Mouse (Mus musculus): Measurements from ENCODE around the gene Plch1. TPM values are rescaled to one million over a fixed set of nuclear protein-coding genes. Genes with fewer than 3 reads are reported as not detected.

The Plch1 gene
- 5.7 and 8.3 TPM in 2 replicates for polyA plus RNA-seq (2015; fragmentation: Nextera tagmentation; extraction: Ambion mirVana)

DNA sequence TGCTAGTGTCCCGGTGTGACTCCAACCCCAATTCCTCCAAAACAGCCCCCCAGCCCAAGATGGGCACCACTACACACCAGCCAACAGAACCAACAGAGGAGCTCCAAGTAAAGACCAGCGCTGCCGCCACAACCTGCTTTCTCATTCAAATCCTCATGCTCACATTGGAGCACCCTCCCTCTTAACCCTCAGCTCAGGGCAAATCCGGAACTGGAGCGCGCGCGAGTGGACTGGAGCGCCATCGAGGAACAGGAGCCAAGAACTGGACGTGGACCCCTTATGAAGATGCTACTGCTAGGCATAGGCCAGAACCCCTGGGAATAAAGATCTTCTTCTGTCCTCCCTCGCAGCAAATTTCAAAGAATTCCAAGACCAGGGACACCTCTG lies at the start of gene Plch1:
TSS of gene Plch1 (minus strand) at position 164 of the 387 bp plus-strand sequence.
- H3K27me3 ChIP-seq (replicated peaks): no peaks in the 10 kb centered on the region
- no peaks in the 10 kb centered on the region for H3K36me3 ChIP-seq
- peak within 1 kb of the TSS; percentile 52 for H3K9ac ChIP-seq
- WGBS: under 1% methylated on average over 12 of the region's 12 CpGs
- H3K4me1 ChIP-seq: no peaks in the 10 kb centered on the region
- peak; percentile 75 for ATAC-seq (ENCODE audit: insufficient read depth, low FRiP score, low read depth)
- H3K9me3 ChIP-seq: no peaks in the 10 kb centered on the region
- H3K4me3 ChIP-seq (replicated peaks): peak within 1 kb of the TSS; percentile 53
- H3K27ac ChIP-seq: peak within 1 kb of the TSS; percentile 60
- H3K4me2 ChIP-seq: peak within 1 kb of the TSS; percentile 91

GRCm38 (mm10) chr3:63941204-63941850 lies 42.1 kb upstream of the Plch1 start:
- H3K9ac ChIP-seq: no peak overlapping the region
- no peaks in the 10 kb centered on the region for H3K4me1 ChIP-seq
- no peaks in the 10 kb centered on the region for H3K27me3 ChIP-seq (replicated peaks)
- H3K27ac ChIP-seq: no peak overlapping the region
- no peak for ATAC-seq (ENCODE audit: insufficient read depth, low FRiP score, low read depth)
- H3K4me2 ChIP-seq: no peak overlapping the region
- 73% methylated on average over 2 of the region's 2 CpGs for WGBS
- H3K9me3 ChIP-seq: no peaks in the 10 kb centered on the region
- 0 out of 2 replicates have a peak, but pooled peaks cover 4% of the 10 kb centered on the region for H3K36me3 ChIP-seq
- H3K4me3 ChIP-seq (replicated peaks): no peak overlapping the region

DNA sequence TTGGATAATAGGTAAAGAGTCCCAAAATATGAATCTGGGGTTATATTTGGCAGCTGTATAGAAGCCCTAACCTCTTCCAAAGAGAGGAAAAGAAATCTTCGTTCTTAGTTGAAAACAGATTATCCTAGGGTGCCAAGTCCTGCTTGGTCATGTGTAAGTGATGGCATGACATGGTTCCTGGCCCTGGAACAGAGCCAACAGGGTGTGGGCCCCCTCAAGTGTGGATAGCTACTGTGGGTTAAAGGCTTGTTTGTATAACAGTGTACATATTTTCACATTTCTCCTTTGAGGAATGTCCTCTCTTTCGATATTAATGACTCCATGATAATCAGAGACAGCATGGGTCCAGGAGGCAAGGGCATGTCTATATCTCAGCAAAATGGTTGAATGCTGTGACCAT lies 39.7 kb upstream of the Plch1 start:
- no peaks in the 10 kb centered on the region for H3K27me3 ChIP-seq (replicated peaks)
- H3K36me3 ChIP-seq: no peaks in the 10 kb centered on the region
- H3K4me3 ChIP-seq (replicated peaks): no peak overlapping the region
- 75% methylated on average over 2 of the region's 2 CpGs for WGBS
- no peak overlapping the region for H3K27ac ChIP-seq
- no peaks in the 10 kb centered on the region for H3K9me3 ChIP-seq
- H3K4me2 ChIP-seq: no peak overlapping the region
- no peaks in the 10 kb centered on the region for H3K4me1 ChIP-seq
- no peak overlapping the region for H3K9ac ChIP-seq
- no peak for ATAC-seq (ENCODE audit: insufficient read depth, low FRiP score, low read depth)

DNA sequence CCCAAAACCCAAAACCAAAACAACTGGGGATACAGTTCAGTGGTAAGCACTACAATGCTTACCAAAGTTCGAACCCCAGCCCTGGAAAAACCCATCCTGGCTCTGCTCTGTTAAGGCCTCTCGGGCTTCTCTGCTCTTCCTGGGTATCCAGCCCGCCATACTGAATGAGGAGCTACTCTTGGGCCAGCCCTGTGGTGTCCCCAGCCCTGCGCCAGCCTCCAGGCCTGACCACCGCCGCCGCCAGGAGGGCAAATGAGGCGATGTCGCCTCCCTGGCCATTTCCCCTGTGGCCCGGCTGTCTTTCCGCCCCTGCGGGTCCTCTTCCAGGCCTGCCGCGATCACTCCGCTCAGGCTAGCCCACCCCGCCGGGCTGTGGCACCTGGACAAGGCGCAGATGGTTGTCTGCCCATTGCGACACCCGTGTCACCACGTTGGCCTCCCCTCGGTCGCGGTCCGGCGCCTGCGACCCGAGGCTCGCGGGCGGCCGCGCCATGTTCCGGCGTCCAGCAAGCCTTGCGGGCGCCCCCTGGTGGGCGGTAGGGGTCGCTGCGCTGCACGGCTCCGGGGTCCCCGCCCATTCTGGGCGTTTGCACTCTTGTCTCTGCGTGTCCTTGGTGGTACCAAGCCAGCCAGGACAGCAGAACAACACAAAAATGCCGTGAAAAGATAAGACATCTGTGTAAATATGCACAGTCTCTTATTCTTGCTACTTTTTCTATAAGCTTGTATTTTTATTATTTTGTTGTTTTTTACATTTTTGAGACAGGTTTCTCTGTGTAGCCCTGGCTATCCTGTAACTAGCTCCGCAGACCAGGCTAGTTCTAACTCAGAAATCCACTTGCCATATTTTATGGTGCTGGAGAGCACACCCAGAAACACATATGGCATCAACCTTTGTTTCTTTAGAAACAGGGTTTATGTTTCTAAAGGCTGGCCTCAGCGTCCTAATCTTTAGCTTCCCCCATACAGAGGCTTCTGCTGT lies 29.9 kb upstream of the Plch1 start, which contains the start of gene E130311K13Rik:
TSS of gene E130311K13Rik (minus strand) at position 595 of the 982 bp plus-strand sequence.
- no peaks in the 10 kb centered on the region for H3K36me3 ChIP-seq
- peak within 1 kb of the TSS; percentile 33; the same call in 1 of the 2 replicates for H3K27ac ChIP-seq
- 5% methylated on average over 48 of the region's 48 CpGs for WGBS
- peak within 1 kb of the TSS; percentile 73 for H3K9ac ChIP-seq
- peak; percentile 93 for ATAC-seq (ENCODE audit: insufficient read depth, low FRiP score, low read depth)
- H3K9me3 ChIP-seq: no peaks in the 10 kb centered on the region
- H3K27me3 ChIP-seq (replicated peaks): no peaks in the 10 kb centered on the region
- H3K4me3 ChIP-seq (replicated peaks): peak within 1 kb of the TSS; percentile 67
- H3K4me1 ChIP-seq: no peaks in the 10 kb centered on the region
- peak within 1 kb of the TSS; percentile 74 for H3K4me2 ChIP-seq

DNA sequence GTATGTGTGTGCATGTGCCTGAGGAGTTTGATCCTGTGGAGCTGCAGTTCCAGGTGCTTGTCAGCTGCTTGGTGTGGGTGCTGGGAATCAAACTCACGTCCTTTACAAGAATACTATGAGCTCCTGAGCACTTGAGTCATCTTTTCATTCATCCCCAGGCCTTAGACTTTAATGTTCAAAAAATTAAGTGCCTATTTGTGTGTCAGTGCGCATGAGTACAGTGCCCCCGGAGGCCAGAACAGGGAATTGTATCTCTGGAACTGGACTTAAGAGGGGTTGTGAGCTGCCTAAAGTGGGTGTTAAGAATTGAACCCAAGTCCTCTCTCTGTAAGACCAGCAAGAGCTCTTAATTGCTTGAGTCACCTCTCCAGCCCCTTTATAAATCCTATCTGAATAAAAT lies 20.4 kb upstream of the Plch1 start:
- H3K9ac ChIP-seq: no peak overlapping the region
- H3K4me3 ChIP-seq (replicated peaks): no peak overlapping the region
- ATAC-seq (ENCODE audit: insufficient read depth, low FRiP score, low read depth): no peak
- no peaks in the 10 kb centered on the region for H3K9me3 ChIP-seq
- no peak overlapping the region for H3K4me2 ChIP-seq
- H3K27ac ChIP-seq: no peak overlapping the region
- H3K36me3 ChIP-seq: peaks cover 6% of the 10 kb centered on the region; the same call in 1 of the 2 replicates
- H3K4me1 ChIP-seq: no peaks in the 10 kb centered on the region
- no peaks in the 10 kb centered on the region for H3K27me3 ChIP-seq (replicated peaks)
- 71% methylated on average over 3 of the region's 3 CpGs for WGBS

- ATAC-seq (ENCODE audit: insufficient read depth, low FRiP score, low read depth): no peak
- Histone ChIP-seq H3K36me3 (no peaks in the 10 kb centered on the region), H3K9me3 (no peaks in the 10 kb centered on the region), H3K9ac (no peak overlapping the region), H3K4me2 (no peak overlapping the region), H3K27ac (no peak overlapping the region), H3K4me1 (peaks cover 1% of the 10 kb centered on the region; the same call in 1 of the 2 replicates), H3K27me3 (replicated peaks) (no peaks in the 10 kb centered on the region), H3K4me3 (replicated peaks) (no peak overlapping the region)
- WGBS: 53% methylated on average over 4 of the region's 4 CpGs
These were observed 11.0 kb upstream of the Plch1 start for GRCm38 (mm10) chr3:63910301-63910700.

- peaks cover 3% of the 10 kb centered on the region; the same call in 1 of the 2 replicates for H3K4me1 ChIP-seq
- no peak overlapping the region for H3K9ac ChIP-seq
- no peaks in the 10 kb centered on the region for H3K9me3 ChIP-seq
- H3K27ac ChIP-seq: no peak overlapping the region
- 3% methylated on average over 18 of the region's 18 CpGs for WGBS
- peak overlapping the region; percentile 58 for H3K4me2 ChIP-seq
- ATAC-seq (ENCODE audit: insufficient read depth, low FRiP score, low read depth): no peak
- H3K27me3 ChIP-seq (replicated peaks): no peaks in the 10 kb centered on the region
- H3K4me3 ChIP-seq (replicated peaks): peak overlapping the region; percentile 33
- no peaks in the 10 kb centered on the region for H3K36me3 ChIP-seq
These were observed 6.0 kb upstream of the Plch1 start for GRCm38 (mm10) chr3:63905241-63905640.

GRCm38 (mm10) chr3:63904157-63904556 lies 4.9 kb upstream of the Plch1 start:
- no peak for ATAC-seq (ENCODE audit: insufficient read depth, low FRiP score, low read depth)
- H3K36me3 ChIP-seq: no peaks in the 10 kb centered on the region
- no peak overlapping the region for H3K9ac ChIP-seq
- H3K9me3 ChIP-seq: no peaks in the 10 kb centered on the region
- no peak overlapping the region for H3K27ac ChIP-seq
- H3K4me2 ChIP-seq: no peak overlapping the region
- WGBS: 72% methylated on average over 2 of the region's 2 CpGs
- H3K27me3 ChIP-seq (replicated peaks): no peaks in the 10 kb centered on the region
- no peak overlapping the region for H3K4me3 ChIP-seq (replicated peaks)
- H3K4me1 ChIP-seq: peaks cover 3% of the 10 kb centered on the region; the same call in 1 of the 2 replicates

GRCm38 (mm10) chr3:63900021-63900571 lies 824 bp upstream of the Plch1 start:
- H3K36me3 ChIP-seq: no peaks in the 10 kb centered on the region
- no peak for ATAC-seq (ENCODE audit: insufficient read depth, low FRiP score, low read depth)
- H3K4me2 ChIP-seq: peak overlapping the region; percentile 91
- H3K4me1 ChIP-seq: no peaks in the 10 kb centered on the region; the same call in 1 of the 2 replicates
- no peak overlapping the region for H3K9ac ChIP-seq
- no peak overlapping the region for H3K27ac ChIP-seq
- peak overlapping the region; percentile 53 for H3K4me3 ChIP-seq (replicated peaks)
- no peaks in the 10 kb centered on the region for H3K27me3 ChIP-seq (replicated peaks)
- H3K9me3 ChIP-seq: no peaks in the 10 kb centered on the region
- 5% methylated on average over 12 of the region's 12 CpGs for WGBS

GRCm38 (mm10) chr3:63898581-63899308 lies 527 bp downstream of the Plch1 start:
- Histone ChIP-seq H3K27ac (peak overlapping the region; percentile 60), H3K4me2 (peak overlapping the region; percentile 91), H3K9ac (peak overlapping the region; percentile 52), H3K9me3 (no peaks in the 10 kb centered on the region), H3K4me3 (replicated peaks) (peak overlapping the region; percentile 53), H3K4me1 (no peaks in the 10 kb centered on the region), H3K36me3 (no peaks in the 10 kb centered on the region), H3K27me3 (replicated peaks) (no peaks in the 10 kb centered on the region)
- under 1% methylated on average over 41 of the region's 41 CpGs for WGBS
- ATAC-seq (ENCODE audit: insufficient read depth, low FRiP score, low read depth): peak; percentile 64

- H3K4me3 ChIP-seq (replicated peaks): no peak overlapping the region
- peak overlapping the region; percentile 91; the same call in 1 of the 2 replicates for H3K4me2 ChIP-seq
- no peaks in the 10 kb centered on the region for H3K36me3 ChIP-seq
- no peaks in the 10 kb centered on the region for H3K4me1 ChIP-seq
- no peaks in the 10 kb centered on the region for H3K9me3 ChIP-seq
- WGBS: 20% methylated on average over 1 of the region's 1 CpGs
- H3K27me3 ChIP-seq (replicated peaks): no peaks in the 10 kb centered on the region
- ATAC-seq (ENCODE audit: insufficient read depth, low FRiP score, low read depth): no peak
- no peak overlapping the region for H3K27ac ChIP-seq
- no peak overlapping the region for H3K9ac ChIP-seq
These were observed 2.1 kb downstream of the Plch1 start for GRCm38 (mm10) chr3:63897177-63897576.
